Mouse (Mus musculus) CH12.LX (cell line): ENCODE measurements around the gene Msmb. TPM values are rescaled to one million over a fixed set of nuclear protein-coding genes. Genes with fewer than 3 reads are reported as not detected.

Experiments used
- DNase-seq: peaks from one replicate; pipeline ENCODE4 v3.0.0-alpha.2; 2013; ENCODE audit errors: extremely low read depth
- H3K27ac ChIP-seq: 2 replicates; pipeline ENCODE4 v1.5.1; 2012; ENCODE audit warnings: low read depth, mild to moderate bottlenecking, control low read depth, moderate library complexity; ENCODE audit not compliant: insufficient read depth
- H3K27me3 ChIP-seq: replicated peaks from 2 replicates; pipeline ENCODE3; 2012; ENCODE audit warnings: inconsistent platforms
- H3K36me3 ChIP-seq, 2 experiments: replicated peaks in 1 of 2; 2 replicates each; pipeline versions ENCODE3 to v1.6.1; 2012; ENCODE audit warnings: inconsistent platforms in 1 of 2, low read length in 1 of 2, mild to moderate bottlenecking in 1 of 2, mixed read lengths in 1 of 2, moderate library complexity in 1 of 2; ENCODE audit not compliant: control insufficient read depth in 1 of 2, insufficient read depth in 1 of 2
- H3K4me1 ChIP-seq, 2 experiments: 2 replicates each; pipeline ENCODE4 v1.6.1; 2012; ENCODE audit warnings: inconsistent platforms in 1 of 2, moderate library complexity in 1 of 2; ENCODE audit not compliant: insufficient read depth in 2 of 2, control insufficient read depth in 1 of 2
- H3K4me2 ChIP-seq: 2 replicates; pipeline ENCODE4 v1.6.1; 2012; ENCODE audit warnings: low read depth, mild to moderate bottlenecking, control low read depth; ENCODE audit not compliant: poor library complexity, insufficient read depth, severe bottlenecking
- H3K4me3 ChIP-seq, 3 experiments: fragments of 150-350 bp in 1 of 3; sonication (generic) in 1 of 3; replicated peaks in 1 of 3; 2 replicates each; pipeline versions ENCODE3 to v1.5.1; 2011 to 2012; ENCODE audit warnings: low read depth in 2 of 3, low read length in 2 of 3, mild to moderate bottlenecking in 2 of 3, moderate library complexity in 2 of 3, control low read depth in 1 of 3, improper control_type of control experiment in 1 of 3, inconsistent platforms in 1 of 3, mixed read lengths in 1 of 3; ENCODE audit not compliant: poor library complexity in 1 of 3
- H3K79me2 ChIP-seq: replicated peaks from 2 replicates; pipeline ENCODE4 v1.6.1; 2012; ENCODE audit warnings: mild to moderate bottlenecking, moderate library complexity; ENCODE audit not compliant: control insufficient read depth, poor library complexity, insufficient read depth, severe bottlenecking; ENCODE audit errors: extremely low read depth
- H3K9ac ChIP-seq: 2 replicates; pipeline ENCODE4 v1.6.1; 2012; ENCODE audit warnings: low read depth, mild to moderate bottlenecking, control low read depth, moderate library complexity; ENCODE audit not compliant: insufficient read depth
- H3K9me3 ChIP-seq: replicated peaks from 2 replicates; pipeline ENCODE3; 2012; ENCODE audit warnings: low read length, inconsistent platforms, mixed read lengths
- BHLHE40 ChIP-seq: IDR thresholded peaks from 2 replicates; pipeline ENCODE4 v1.6.1; 2011; ENCODE audit warnings: mild to moderate bottlenecking, low read depth, low read length, improper control_type of control experiment
- CHD1 ChIP-seq: IDR thresholded peaks from 2 replicates; pipeline ENCODE4 v1.6.1; 2012; ENCODE audit warnings: low read depth, low read length, improper control_type of control experiment, inconsistent platforms
- CHD2 ChIP-seq: IDR thresholded peaks from 2 replicates; pipeline ENCODE4 v1.6.1; 2011; ENCODE audit warnings: low read length, improper control_type of control experiment
- CTCF ChIP-seq, 2 experiments: IDR thresholded peaks in 1 of 2; conservative IDR thresholded peaks in 1 of 2; 2 replicates each; pipeline ENCODE4 v1.5.1; 2011 to 2012; ENCODE audit warnings: low read depth in 2 of 2, low read length in 2 of 2, improper control_type of control experiment in 1 of 2, inconsistent platforms in 1 of 2, mild to moderate bottlenecking in 1 of 2, moderate library complexity in 1 of 2
- E2F4 ChIP-seq: IDR thresholded peaks from 2 replicates; pipeline ENCODE4 v1.6.1; 2011; ENCODE audit warnings: low read depth, low read length, improper control_type of control experiment; ENCODE audit not compliant: insufficient replicate concordance
- EP300 ChIP-seq: IDR thresholded peaks from 2 replicates; pipeline ENCODE4 v1.6.1; 2011; ENCODE audit warnings: low read length, improper control_type of control experiment
- ETS1 ChIP-seq: conservative IDR thresholded peaks from 2 replicates; pipeline ENCODE4 v1.6.1; 2012; ENCODE audit warnings: low read depth, mild to moderate bottlenecking, inconsistent platforms, low read length, improper control_type of control experiment, moderate library complexity
- GABPA ChIP-seq: IDR thresholded peaks from 2 replicates; pipeline ENCODE4 v1.6.1; 2012; ENCODE audit warnings: low read depth, low read length, improper control_type of control experiment, inconsistent platforms; ENCODE audit not compliant: insufficient replicate concordance
- IRF4 ChIP-seq: IDR thresholded peaks from 2 replicates; pipeline ENCODE4 v1.6.1; 2014; ENCODE audit warnings: low read depth, mild to moderate bottlenecking, inconsistent platforms, low read length, improper control_type of control experiment
- JUN ChIP-seq: IDR thresholded peaks from 2 replicates; pipeline ENCODE4 v1.6.1; 2011; ENCODE audit warnings: low read depth, mild to moderate bottlenecking, low read length, improper control_type of control experiment, moderate library complexity; ENCODE audit not compliant: insufficient read depth
- KAT2A ChIP-seq: IDR thresholded peaks from 2 replicates; pipeline ENCODE4 v1.6.1; 2012; ENCODE audit warnings: low read length, improper control_type of control experiment, inconsistent platforms; ENCODE audit not compliant: insufficient replicate concordance
- MAFK ChIP-seq: IDR thresholded peaks from 2 replicates; pipeline ENCODE4 v1.6.1; 2011; ENCODE audit warnings: low read length, improper control_type of control experiment; ENCODE audit not compliant: insufficient replicate concordance
- MYC ChIP-seq: IDR thresholded peaks from 2 replicates; pipeline ENCODE4 v1.6.1; 2011; ENCODE audit warnings: low read depth, mild to moderate bottlenecking, improper control_type of control experiment, low read length
- NELFE ChIP-seq: IDR thresholded peaks from 2 replicates; pipeline ENCODE4 v1.6.1; 2011; ENCODE audit warnings: low read depth, low read length, improper control_type of control experiment
- NRF1 ChIP-seq: IDR thresholded peaks from 2 replicates; pipeline ENCODE4 v1.6.1; 2014; ENCODE audit warnings: low read depth, mild to moderate bottlenecking, inconsistent platforms, low read length, improper control_type of control experiment, moderate library complexity
- PAX5 ChIP-seq: IDR thresholded peaks from 2 replicates; pipeline ENCODE4 v1.6.1; 2012; ENCODE audit warnings: low read length, inconsistent platforms, mixed read lengths
- POLR2AphosphoS2 ChIP-seq: IDR thresholded peaks from 2 replicates; pipeline ENCODE4 v1.6.1; 2011; ENCODE audit warnings: low read depth, low read length, improper control_type of control experiment
- RAD21 ChIP-seq: IDR thresholded peaks from 2 replicates; pipeline ENCODE4 v1.6.1; 2011; ENCODE audit warnings: low read depth, mild to moderate bottlenecking, low read length, improper control_type of control experiment, moderate library complexity
- RCOR1 ChIP-seq: conservative IDR thresholded peaks from 2 replicates; pipeline ENCODE4 v1.6.1; 2012; ENCODE audit warnings: low read depth, mild to moderate bottlenecking, inconsistent platforms, low read length, improper control_type of control experiment
- SIN3A ChIP-seq: IDR thresholded peaks from 2 replicates; pipeline ENCODE4 v1.6.1; 2012; ENCODE audit warnings: low read length, improper control_type of control experiment, inconsistent platforms
- TBP ChIP-seq: conservative IDR thresholded peaks from 2 replicates; pipeline ENCODE4 v1.6.1; 2011; ENCODE audit warnings: low read depth, low read length, improper control_type of control experiment
- UBTF ChIP-seq: IDR thresholded peaks from 2 replicates; pipeline ENCODE4 v1.6.1; 2012; ENCODE audit warnings: low read depth, mild to moderate bottlenecking, inconsistent platforms, low read length, improper control_type of control experiment, moderate library complexity
- USF1 ChIP-seq: IDR thresholded peaks from 2 replicates; pipeline ENCODE4 v1.6.1; 2014; ENCODE audit warnings: low read depth, mild to moderate bottlenecking, inconsistent platforms, low read length, improper control_type of control experiment
- USF2 ChIP-seq: conservative IDR thresholded peaks from 2 replicates; pipeline ENCODE4 v1.6.1; 2011; ENCODE audit warnings: low read depth, low read length, improper control_type of control experiment
- ZC3H11A ChIP-seq: IDR thresholded peaks from 2 replicates; pipeline ENCODE4 v1.6.1; 2012; ENCODE audit warnings: low read depth, mild to moderate bottlenecking, inconsistent platforms, low read length, improper control_type of control experiment
- ZKSCAN1 ChIP-seq: IDR thresholded peaks from 2 replicates; pipeline ENCODE4 v1.6.1; 2012; ENCODE audit warnings: low read depth, inconsistent platforms, low read length, improper control_type of control experiment, borderline replicate concordance
- ZNF384 ChIP-seq: IDR thresholded peaks from 2 replicates; pipeline ENCODE4 v1.6.1; 2012; ENCODE audit warnings: low read depth, low read length, improper control_type of control experiment, inconsistent platforms
- dilution Hi-C: fragments of 300-500 bp; cut with MboI; formaldehyde crosslinking; loops from 2 replicates; pipeline ENCODE4 v1.14.3; 2020; ENCODE audit warnings: low sequenced_read_pairs; ENCODE audit not compliant: extremely low pct_unique_long_range_greater_than_20kb, extremely low pct_ligation_motif_present
- in situ Hi-C: fragments of 300-500 bp; cut with MboI; formaldehyde crosslinking; loops from 3 replicates; pipeline ENCODE4 v1.14.3; 2019; ENCODE audit warnings: low sequenced_read_pairs, low pct_ligation_motif_present, low pct_unique_long_range_greater_than_20kb, mixed read lengths
- polyA plus RNA-seq: library from polyadenylated mRNA; unstranded; fragments of >175 nt; gene quantifications from 2 replicates; pipeline ENCODE4 v1.2.1, GENCODE M21; 2012; ENCODE audit warnings: low read depth; ENCODE audit not compliant: insufficient read length
- total RNA-seq, 2 experiments: library from RNA; depleted of rRNA; stranded (reverse); fragments of 300-350 nt in 1 of 2; fragments of >200 nt in 1 of 2; gene quantifications; 2 replicates each; pipeline ENCODE4 v1.2.3; 2012 to 2014

Msmb gene
- total and polyA plus RNA-seq, 3 experiments: not detected

- no peak overlapping the region for H3K27ac ChIP-seq
- H3K36me3 ChIP-seq: no peaks in the 10 kb centered on the region
- H3K9me3 ChIP-seq: peaks cover 13% of the 10 kb centered on the region
- in situ Hi-C loops: no loop called here
- no peak overlapping the region for H3K4me2 ChIP-seq
- H3K4me3 ChIP-seq: no peak overlapping the region
- H3K4me1 ChIP-seq: peaks cover 0 to 3% of the 10 kb centered on the region in 2 experiments; a peak in 2 of 4 replicates
- TF ChIP-seq IRF4 (no peak), GABPA (no peak), RAD21 (no peak), CHD2 (no peak), JUN (no peak), CTCF (conservative IDR thresholded peaks at IDR 0.05 in 1 of 2, IDR thresholded peaks at IDR 0.05 in 1 of 2; ENCODE audit: low read depth in 2 of 2, low read length in 2 of 2) (no peak), TBP (no peak), USF1 (no peak), SIN3A (no peak), NRF1 (no peak), NELFE (no peak), KAT2A (no peak), ZC3H11A (no peak), USF2 (no peak)
- TF ChIP-seq, all 38 proteins: peak for 0
- no peak for DNase-seq
- Histone ChIP-seq H3K9ac (no peak overlapping the region), H3K27me3 (no peaks in the 10 kb centered on the region), H3K79me2 (no peaks in the 10 kb centered on the region)
- dilution Hi-C loops: no loop called here
Observed at GRCm38 (mm10) chr14:32144734-32145133, 2.9 kb downstream of the Msmb start.

GRCm38 (mm10) chr14:32145401-32145800 lies 3.6 kb downstream of the Msmb start:
- H3K4me1 ChIP-seq: peaks cover 0 to 3% of the 10 kb centered on the region in 2 experiments; a peak in 2 of 4 replicates
- no peaks in the 10 kb centered on the region for H3K27me3 ChIP-seq
- no peak overlapping the region for H3K4me3 ChIP-seq
- H3K9me3 ChIP-seq: peaks cover 13% of the 10 kb centered on the region
- no peak for DNase-seq
- H3K9ac ChIP-seq: no peak overlapping the region
- in situ Hi-C loops: no loop called here
- no peak overlapping the region for H3K27ac ChIP-seq
- no peaks in the 10 kb centered on the region for H3K79me2 ChIP-seq
- H3K36me3 ChIP-seq: no peaks in the 10 kb centered on the region
- no peak overlapping the region for H3K4me2 ChIP-seq
- no peak for TF ChIP-seq CHD2
- TF ChIP-seq NRF1: no peak
- no peak for TF ChIP-seq CTCF (conservative IDR thresholded peaks at IDR 0.05 in 1 of 2, IDR thresholded peaks at IDR 0.05 in 1 of 2; ENCODE audit: low read depth in 2 of 2, low read length in 2 of 2)
- TF ChIP-seq RCOR1: no peak
- TF ChIP-seq MYC: no peak
- no peak for TF ChIP-seq JUN
- TF ChIP-seq UBTF: no peak
- TF ChIP-seq POLR2AphosphoS2: no peak
- TF ChIP-seq MAFK: no peak
- TF ChIP-seq ZKSCAN1: no peak
- TF ChIP-seq BHLHE40: no peak
- no peak for TF ChIP-seq E2F4
- TF ChIP-seq EP300: no peak
- no peak for TF ChIP-seq PAX5
- TF ChIP-seq ZC3H11A: no peak
- TF ChIP-seq CHD1: no peak
- TF ChIP-seq USF1: no peak
- TF ChIP-seq ETS1: no peak
- TF ChIP-seq ZNF384: no peak
- TF ChIP-seq, all 38 proteins: peak for 0
- dilution Hi-C loops: no loop called here
